Mouse (Mus musculus) neural tube, embryonic 11.5 days (tissue): ENCODE measurements around the gene Cbr2. TPM values are rescaled to one million over a fixed set of nuclear protein-coding genes. Genes with fewer than 3 reads are reported as not detected.

Experiments used
- ATAC-seq: fragments of 200-750 bp; cut with Nextera tagmentation; 2 replicates; pipeline ENCODE4 v1.8.0; 2017; ENCODE audit warnings: moderate number of reproducible peaks, mild to moderate bottlenecking, moderate TSS enrichment, moderate library complexity; ENCODE audit not compliant: insufficient read depth, low FRiP score, low TSS enrichment
- DNase-seq: peaks from one replicate; pipeline ENCODE4 v3.0.0-alpha.2; 2015; ENCODE audit warnings: low spot score
- H3K27ac ChIP-seq: fragments of 300-500 bp; sonication (generic); 2 replicates; pipeline ENCODE4 v1.5.1; 2014; ENCODE audit warnings: low read depth, mild to moderate bottlenecking, low read length
- H3K27me3 ChIP-seq: fragments of 300-500 bp; sonication (generic); 2 replicates; pipeline ENCODE4 v1.6.1; 2014; ENCODE audit warnings: mild to moderate bottlenecking, low read length, mixed read lengths; ENCODE audit not compliant: control insufficient read depth, insufficient read depth
- H3K36me3 ChIP-seq: fragments of 300-500 bp; sonication (generic); 2 replicates; pipeline ENCODE4 v1.6.1; 2014; ENCODE audit warnings: mild to moderate bottlenecking, low read length, moderate library complexity, mixed read lengths; ENCODE audit not compliant: control insufficient read depth, insufficient read depth
- H3K4me1 ChIP-seq: fragments of 300-500 bp; sonication (generic); 2 replicates; pipeline ENCODE4 v1.6.1; 2014; ENCODE audit warnings: low read length, mixed read lengths; ENCODE audit not compliant: control insufficient read depth, insufficient read depth
- H3K4me2 ChIP-seq: fragments of 300-500 bp; sonication (generic); 2 replicates; pipeline ENCODE4 v1.6.1; 2014; ENCODE audit warnings: low read depth, mild to moderate bottlenecking, moderate library complexity
- H3K4me3 ChIP-seq: fragments of 300-500 bp; sonication (generic); 2 replicates; pipeline ENCODE4 v1.5.1; 2014; ENCODE audit warnings: low read depth, low read length
- H3K9ac ChIP-seq: fragments of 300-500 bp; sonication (generic); 2 replicates; pipeline ENCODE4 v1.6.1; 2014; ENCODE audit warnings: mild to moderate bottlenecking, low read length
- H3K9me3 ChIP-seq: fragments of 300-500 bp; sonication (generic); 2 replicates; pipeline ENCODE4 v1.6.1; 2016; ENCODE audit warnings: low read length; ENCODE audit not compliant: control insufficient read depth
- WGBS: fragments of 180-500 bp; shearing (Covaris S2); extraction: QIAGEN DNeasy Blood & Tissue Kit; methylation state at CpG from one replicate; pipeline ENCODE4 v1.1.7; 2014; 5-methylcytosine and 5-hydroxymethylcytosine counted together
- polyA plus RNA-seq: library from polyadenylated mRNA; unstranded; fragments of >200 nt; fragmentation: Nextera tagmentation; extraction: Ambion mirVana; gene quantifications from 2 replicates; pipeline ENCODE4 v1.2.1, GENCODE M21; 2014

The Cbr2 gene
- polyA plus RNA-seq, 1 experiment from 2014 or later, result 2.0 TPM

GRCm38 (mm10) chr11:120719841-120720376, 12.0 kb downstream of the Cbr2 start:
- 89% methylated on average over 13 of the region's 13 CpGs for WGBS
- H3K36me3 ChIP-seq, result peaks cover 6% of the 10 kb centered on the region
- H3K9me3 ChIP-seq, result no peaks in the 10 kb centered on the region
- peaks cover 14% of the 10 kb centered on the region for H3K4me1 ChIP-seq
- H3K9ac ChIP-seq, result no peak overlapping the region
- peaks cover 13% of the 10 kb centered on the region for H3K27me3 ChIP-seq
- ATAC-seq, result no peak
- no peak overlapping the region for H3K4me2 ChIP-seq
- no peak overlapping the region for H3K27ac ChIP-seq
- H3K4me3 ChIP-seq, result no peak overlapping the region
- no peak for DNase-seq

- H3K27me3 ChIP-seq, result peaks cover 13% of the 10 kb centered on the region
- H3K4me2 ChIP-seq, result no peak overlapping the region
- H3K4me1 ChIP-seq, result peaks cover 21% of the 10 kb centered on the region
- 91% methylated on average over 9 of the region's 9 CpGs for WGBS
- no peaks in the 10 kb centered on the region for H3K9me3 ChIP-seq
- DNase-seq (no peak), ATAC-seq (no peak)
- H3K4me3 ChIP-seq, result no peak overlapping the region
- no peak overlapping the region for H3K9ac ChIP-seq
- H3K27ac ChIP-seq, result no peak overlapping the region
- H3K36me3 ChIP-seq, result peaks cover 6% of the 10 kb centered on the region
These were observed 12.7 kb downstream of the Cbr2 start for GRCm38 (mm10) chr11:120719242-120719641.

GRCm38 (mm10) chr11:120715131-120715530, 16.8 kb downstream of the Cbr2 start:
- Histone ChIP-seq H3K36me3 (peaks cover 6% of the 10 kb centered on the region), H3K4me2 (no peak overlapping the region)
- no peak for ATAC-seq

GRCm38 (mm10) chr11:120714546-120714945, 17.4 kb downstream of the Cbr2 start:
- H3K27me3 ChIP-seq, result no peaks in the 10 kb centered on the region
- H3K9me3 ChIP-seq, result no peaks in the 10 kb centered on the region
- H3K27ac ChIP-seq, result no peak overlapping the region
- H3K4me1 ChIP-seq, result peaks cover 12% of the 10 kb centered on the region
- H3K4me2 ChIP-seq, result peak overlapping the region; percentile 96
- peak overlapping the region; percentile 62 for H3K9ac ChIP-seq
- peaks cover 6% of the 10 kb centered on the region for H3K36me3 ChIP-seq
- ATAC-seq, result no peak
- peak overlapping the region; percentile 65 for H3K4me3 ChIP-seq
- WGBS, result 60% methylated on average over 10 of the region's 10 CpGs
- DNase-seq, result no peak

More at GRCm38 (mm10) chr11:120715131-120715530, 16.8 kb downstream of the Cbr2 start:
- Histone ChIP-seq H3K9me3 (no peaks in the 10 kb centered on the region), H3K27me3 (no peaks in the 10 kb centered on the region), H3K4me3 (no peak overlapping the region), H3K4me1 (peaks cover 12% of the 10 kb centered on the region), H3K9ac (no peak overlapping the region), H3K27ac (no peak overlapping the region)
- DNase-seq, result no peak
- 90% methylated on average over 9 of the region's 9 CpGs for WGBS

GRCm38 (mm10) chr11:120713580-120714518, 18.1 kb downstream of the Cbr2 start, which contains the start of the genes Cenpx and Lrrc45:
TSS of gene Cenpx (minus strand) at chr11:120713738.
TSS of gene Lrrc45 (plus strand) at chr11:120713925.
- Histone ChIP-seq H3K9ac (peak within 1 kb of the TSS; percentile 62), H3K4me3 (peak within 1 kb of the TSS; percentile 65), H3K36me3 (peaks cover 6% of the 10 kb centered on the region), H3K4me1 (peaks cover 12% of the 10 kb centered on the region), H3K27ac (peak within 1 kb of the TSS; percentile 3; the same call in 1 of the 2 replicates), H3K27me3 (no peaks in the 10 kb centered on the region), H3K9me3 (no peaks in the 10 kb centered on the region), H3K4me2 (peak within 1 kb of the TSS; percentile 96)
- 2% methylated on average over 53 of the region's 53 CpGs for WGBS
- DNase-seq, result peak; percentile 97
- ATAC-seq, result peak; percentile 94

GRCm38 (mm10) chr11:120712771-120713568, 18.9 kb downstream of the Cbr2 start:
- peaks cover 12% of the 10 kb centered on the region for H3K4me1 ChIP-seq
- under 1% methylated on average over 38 of the region's 38 CpGs for WGBS
- no peaks in the 10 kb centered on the region for H3K27me3 ChIP-seq
- H3K9me3 ChIP-seq, result no peaks in the 10 kb centered on the region
- ATAC-seq, result peak; percentile 57
- H3K27ac ChIP-seq, result peak overlapping the region; percentile 3; the same call in 1 of the 2 replicates
- peak overlapping the region; percentile 65 for H3K4me3 ChIP-seq
- peaks cover 6% of the 10 kb centered on the region for H3K36me3 ChIP-seq
- H3K4me2 ChIP-seq, result peak overlapping the region; percentile 88
- H3K9ac ChIP-seq, result peak overlapping the region; percentile 41
- peak; percentile 74 for DNase-seq

GRCm38 (mm10) chr11:120711980-120712604, 19.8 kb downstream of the Cbr2 start:
- Histone ChIP-seq H3K4me3 (no peak overlapping the region), H3K4me1 (peaks cover 19% of the 10 kb centered on the region), H3K36me3 (peaks cover 2% of the 10 kb centered on the region), H3K9ac (no peak overlapping the region; the same call in 1 of the 2 replicates), H3K4me2 (peak overlapping the region; percentile 88), H3K9me3 (no peaks in the 10 kb centered on the region), H3K27me3 (no peaks in the 10 kb centered on the region), H3K27ac (no peak overlapping the region)
- 53% methylated on average over 8 of the region's 8 CpGs for WGBS
- ATAC-seq (no peak), DNase-seq (no peak)

GRCm38 (mm10) chr11:120710672-120711071, 21.2 kb downstream of the Cbr2 start:
- Histone ChIP-seq H3K4me1 (peaks cover 30% of the 10 kb centered on the region), H3K9ac (no peak overlapping the region), H3K9me3 (no peaks in the 10 kb centered on the region), H3K4me2 (no peak overlapping the region), H3K36me3 (no peaks in the 10 kb centered on the region; the same call in none of the 2 replicates), H3K4me3 (no peak overlapping the region), H3K27me3 (no peaks in the 10 kb centered on the region), H3K27ac (no peak overlapping the region)
- 25% methylated on average over 5 of the region's 5 CpGs for WGBS
- DNase-seq, result no peak
- ATAC-seq, result no peak
